Mouse (Mus musculus): Measurements from ENCODE around the gene Olfr10. TPM values are rescaled to one million over a fixed set of nuclear protein-coding genes. Genes with fewer than 3 reads are reported as not detected.

The Olfr10 gene
- polyA plus RNA-seq, 1 experiment from 2014 or later, result not detected

GRCm38 (mm10) chr11:49337150-49337832, 32.8 kb downstream of the Olfr10 start:
- no peak for TF ChIP-seq EP300 (IDR thresholded peaks at IDR 0.05; ENCODE audit: low read depth)
- no peak for TF ChIP-seq CTCF (IDR thresholded peaks at IDR 0.05; ENCODE audit: low read depth)
- no peaks in the 10 kb centered on the region for H3K27me3 ChIP-seq (ENCODE audit: insufficient read depth, low read length)
- H3K36me3 ChIP-seq (replicated peaks; ENCODE audit: insufficient read depth, low read length), result no peaks in the 10 kb centered on the region
- no peaks in the 10 kb centered on the region for H3K9me3 ChIP-seq (ENCODE audit: low read length)
- H3K9ac ChIP-seq (replicated peaks), result no peak overlapping the region
- DNase-seq, result no peak
- H3K27ac ChIP-seq (ENCODE audit: low read depth), result no peak overlapping the region
- no peaks in the 10 kb centered on the region for H3K4me1 ChIP-seq (ENCODE audit: insufficient read depth)
- ATAC-seq, result no peak
- H3K4me3 ChIP-seq (ENCODE audit: low read depth, low read length), result no peak overlapping the region
- 34% methylated on average over 4 of the region's 4 CpGs for WGBS (ENCODE audit: insufficient replicate concordance)
- no peak overlapping the region for H3K4me2 ChIP-seq (ENCODE audit: low read depth, low read length)

Other genes starting within 250 kb of the Olfr10 start
- 5.1 and 7.1 TPM in 2 replicates for gene Tgtp2, start 240.5 kb upstream of the Olfr10 start, polyA plus RNA-seq (2015; fragmentation: Nextera tagmentation; extraction: Ambion mirVana)
- gene Ifi47, start 228.2 kb upstream of the Olfr10 start, polyA plus RNA-seq (2015; fragmentation: Nextera tagmentation; extraction: Ambion mirVana), result 29.7 and 29.8 TPM in 2 replicates
- not detected in 2 replicates for gene Olfr1396, start 189.9 kb upstream of the Olfr10 start, polyA plus RNA-seq (2015; fragmentation: Nextera tagmentation; extraction: Ambion mirVana)
- gene Olfr1395, start 162.5 kb upstream of the Olfr10 start, polyA plus RNA-seq (2015; fragmentation: Nextera tagmentation; extraction: Ambion mirVana), result not detected in 2 replicates
- gene Olfr1394, start 150.4 kb upstream of the Olfr10 start, polyA plus RNA-seq (2015; fragmentation: Nextera tagmentation; extraction: Ambion mirVana), result not detected in 2 replicates
- gene Btnl9, start 117.6 kb upstream of the Olfr10 start, polyA plus RNA-seq (2015; fragmentation: Nextera tagmentation; extraction: Ambion mirVana), result 1.6 and 1.9 TPM in 2 replicates
- 8.6 and 8.8 TPM in 2 replicates for gene Zfp62, start 101.4 kb upstream of the Olfr10 start, polyA plus RNA-seq (2015; fragmentation: Nextera tagmentation; extraction: Ambion mirVana)
- 56.3 and 58.2 TPM in 2 replicates for gene Mgat1, start 60.5 kb upstream of the Olfr10 start, polyA plus RNA-seq (2015; fragmentation: Nextera tagmentation; extraction: Ambion mirVana)
- gene Olfr1393, start 26.4 kb upstream of the Olfr10 start, polyA plus RNA-seq (2015; fragmentation: Nextera tagmentation; extraction: Ambion mirVana), result 0.05 and 0.07 TPM in 2 replicates
- gene Olfr1392, start 19.5 kb upstream of the Olfr10 start, polyA plus RNA-seq (2015; fragmentation: Nextera tagmentation; extraction: Ambion mirVana), result not detected in 2 replicates
- not detected in 2 replicates for gene Olfr1391, start 18.0 kb downstream of the Olfr10 start, polyA plus RNA-seq (2015; fragmentation: Nextera tagmentation; extraction: Ambion mirVana)
- not detected in 2 replicates for gene Olfr1390, start 30.4 kb downstream of the Olfr10 start, polyA plus RNA-seq (2015; fragmentation: Nextera tagmentation; extraction: Ambion mirVana)
- not detected in 2 replicates for gene Olfr1389, start 118.3 kb downstream of the Olfr10 start, polyA plus RNA-seq (2015; fragmentation: Nextera tagmentation; extraction: Ambion mirVana)
- gene Olfr1388, start 131.9 kb downstream of the Olfr10 start, polyA plus RNA-seq (2015; fragmentation: Nextera tagmentation; extraction: Ambion mirVana), result not detected in 2 replicates
- gene Olfr1387, start 150.6 kb downstream of the Olfr10 start, polyA plus RNA-seq (2015; fragmentation: Nextera tagmentation; extraction: Ambion mirVana), result not detected in 2 replicates
- gene Olfr1386, start 160.3 kb downstream of the Olfr10 start, polyA plus RNA-seq (2015; fragmentation: Nextera tagmentation; extraction: Ambion mirVana), result not detected in 2 replicates
- gene Olfr1385, start 184.3 kb downstream of the Olfr10 start, polyA plus RNA-seq (2015; fragmentation: Nextera tagmentation; extraction: Ambion mirVana), result not detected in 2 replicates
- not detected in 2 replicates for gene Olfr1384, start 202.0 kb downstream of the Olfr10 start, polyA plus RNA-seq (2015; fragmentation: Nextera tagmentation; extraction: Ambion mirVana)
- not detected in 2 replicates for gene Olfr1383, start 214.9 kb downstream of the Olfr10 start, polyA plus RNA-seq (2015; fragmentation: Nextera tagmentation; extraction: Ambion mirVana)
- not detected in 2 replicates for gene Olfr1382, start 223.5 kb downstream of the Olfr10 start, polyA plus RNA-seq (2015; fragmentation: Nextera tagmentation; extraction: Ambion mirVana)
- not detected in 2 replicates for gene Olfr1381, start 238.7 kb downstream of the Olfr10 start, polyA plus RNA-seq (2015; fragmentation: Nextera tagmentation; extraction: Ambion mirVana)